Mouse (Mus musculus): Measurements from ENCODE around the gene Gm11437.
A peak's percentile ranks its signal among the peaks of the same experiment; 100 is the strongest.

Gene Gm11437

DNA sequence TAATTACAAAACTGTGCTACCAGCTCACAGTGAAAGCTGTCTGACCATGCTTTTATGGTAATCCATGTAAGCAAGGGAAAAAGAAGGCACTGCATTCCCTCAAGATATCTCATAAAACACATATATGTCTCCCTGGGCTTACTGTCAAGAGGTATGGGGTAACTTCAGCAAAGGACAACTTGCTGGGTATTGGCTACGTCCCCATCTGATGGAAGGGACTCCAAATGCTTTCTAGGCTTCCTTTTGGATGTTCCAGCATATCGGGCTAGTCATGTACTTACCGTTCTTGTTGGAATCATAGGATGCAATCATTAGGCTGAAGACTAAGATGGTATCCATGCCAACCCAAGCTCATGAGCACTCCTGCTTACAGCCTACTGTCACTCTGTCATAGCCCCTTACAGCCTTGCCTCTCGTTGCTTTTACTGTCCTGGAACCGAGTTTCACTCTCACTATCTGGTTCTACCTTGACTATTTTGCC lies at the start of gene Gm11437:
TSS of gene Gm11437 (minus strand) at position 431 of the 481 bp plus-strand sequence.
- DNase-seq (ENCODE audit: low read depth), result no peak

DNA sequence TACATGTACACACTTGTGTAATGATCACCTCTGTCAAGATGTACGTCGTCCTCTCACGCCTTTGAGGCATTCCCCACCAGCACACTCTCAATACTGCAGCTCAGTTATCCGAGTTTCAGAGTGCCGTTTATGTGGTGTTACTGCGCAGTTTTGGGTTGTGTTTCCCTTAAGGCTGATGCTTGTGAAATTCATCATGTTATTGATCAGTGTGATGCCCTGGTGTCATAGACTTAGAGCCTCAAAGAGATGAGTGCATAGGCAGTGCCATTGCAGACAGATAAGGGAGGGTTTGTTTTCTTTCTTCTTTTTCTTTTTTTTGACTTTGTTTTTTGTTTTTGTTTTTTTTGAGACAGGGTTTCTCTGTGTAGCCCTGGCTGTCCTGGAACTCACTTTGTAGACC lies 43.6 kb upstream of the Gm11437 start:
- DNase-seq (ENCODE audit: low read depth), result no peak

GRCm38 (mm10) chr11:84205776-84206175 lies 38.5 kb upstream of the Gm11437 start:
- DNase-seq (ENCODE audit: low read depth), result no peak

- DNase-seq (ENCODE audit: low read depth), result no peak
These were observed 30.5 kb upstream of the Gm11437 start for GRCm38 (mm10) chr11:84197607-84198402.

GRCm38 (mm10) chr11:84194751-84195150 lies 27.5 kb upstream of the Gm11437 start:
- no peak for DNase-seq (ENCODE audit: low read depth)

DNA sequence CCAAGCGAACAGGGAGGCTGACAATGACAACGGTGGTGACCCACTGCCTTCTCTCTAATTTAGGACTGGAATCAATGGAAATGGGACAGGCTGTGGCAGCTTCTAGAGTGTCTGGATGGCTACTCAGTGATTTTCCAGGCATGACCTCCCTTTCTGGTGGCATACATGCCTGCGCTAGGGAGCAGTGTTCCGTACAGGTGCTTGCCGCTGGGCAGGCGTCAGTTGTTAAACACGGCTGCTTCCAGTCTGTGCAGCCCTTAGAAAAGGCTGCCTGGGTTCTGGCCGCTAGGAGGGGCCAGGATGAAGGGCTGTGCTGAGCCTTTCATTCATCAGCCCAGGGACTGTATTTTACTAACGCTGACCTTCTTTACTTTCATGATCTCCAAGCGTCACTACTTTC lies 26.0 kb upstream of the Gm11437 start:
- no peak for DNase-seq (ENCODE audit: low read depth)

DNA sequence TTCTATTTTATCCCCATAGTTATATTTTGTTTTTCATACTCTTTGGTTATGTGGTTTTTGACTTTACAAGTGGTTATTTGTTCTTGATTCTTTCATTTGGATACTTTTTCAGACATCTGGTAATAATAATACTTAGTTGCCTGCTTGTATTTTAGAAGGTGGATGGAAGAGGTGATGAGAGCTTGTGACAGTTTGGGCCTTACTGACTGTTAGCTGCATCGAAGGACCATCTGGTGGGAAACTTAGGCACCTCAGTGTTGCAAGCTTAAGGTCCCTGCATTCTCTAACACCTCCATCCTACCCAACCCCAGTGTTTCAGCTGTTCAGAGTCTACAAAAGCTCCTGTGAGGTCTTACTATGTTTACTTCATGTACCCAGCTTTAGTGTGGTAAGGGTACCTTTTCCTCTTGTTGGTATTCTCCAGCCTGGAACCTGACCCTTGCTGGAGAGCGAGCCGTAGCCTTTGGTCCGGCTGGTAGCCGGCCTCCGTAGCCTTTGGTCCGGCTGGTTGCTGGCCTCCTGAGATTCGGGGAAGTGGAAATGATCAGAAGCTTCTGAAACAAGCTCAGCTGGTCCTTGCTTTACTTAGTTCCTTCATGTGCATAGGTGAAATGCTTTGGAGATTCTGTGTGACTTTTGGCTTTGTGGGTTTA lies 23.4 kb upstream of the Gm11437 start:
- no peak for DNase-seq (ENCODE audit: low read depth)

DNA sequence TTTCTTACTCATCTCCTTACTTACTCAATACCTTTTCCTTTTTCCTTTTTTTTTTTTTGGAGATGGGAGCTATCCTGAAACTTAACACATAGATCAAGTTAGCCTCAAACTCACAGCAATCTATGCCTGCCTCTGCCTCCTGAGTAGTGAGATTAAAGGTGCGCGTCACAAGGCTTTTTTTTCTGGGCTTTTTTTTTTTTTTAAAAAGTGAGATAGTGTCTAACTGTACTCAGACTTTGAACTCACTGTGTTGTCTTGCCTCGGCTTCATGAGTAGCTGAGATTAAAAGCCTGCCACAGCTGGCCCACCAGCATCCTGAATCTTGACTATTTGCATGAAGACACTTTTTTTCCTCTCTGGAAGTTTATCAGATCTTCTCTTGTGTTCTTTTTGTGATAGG lies 21.3 kb upstream of the Gm11437 start:
- no peak for DNase-seq (ENCODE audit: low read depth)

GRCm38 (mm10) chr11:84181286-84181685 lies 14.0 kb upstream of the Gm11437 start:
- DNase-seq (ENCODE audit: low read depth), result no peak

DNA sequence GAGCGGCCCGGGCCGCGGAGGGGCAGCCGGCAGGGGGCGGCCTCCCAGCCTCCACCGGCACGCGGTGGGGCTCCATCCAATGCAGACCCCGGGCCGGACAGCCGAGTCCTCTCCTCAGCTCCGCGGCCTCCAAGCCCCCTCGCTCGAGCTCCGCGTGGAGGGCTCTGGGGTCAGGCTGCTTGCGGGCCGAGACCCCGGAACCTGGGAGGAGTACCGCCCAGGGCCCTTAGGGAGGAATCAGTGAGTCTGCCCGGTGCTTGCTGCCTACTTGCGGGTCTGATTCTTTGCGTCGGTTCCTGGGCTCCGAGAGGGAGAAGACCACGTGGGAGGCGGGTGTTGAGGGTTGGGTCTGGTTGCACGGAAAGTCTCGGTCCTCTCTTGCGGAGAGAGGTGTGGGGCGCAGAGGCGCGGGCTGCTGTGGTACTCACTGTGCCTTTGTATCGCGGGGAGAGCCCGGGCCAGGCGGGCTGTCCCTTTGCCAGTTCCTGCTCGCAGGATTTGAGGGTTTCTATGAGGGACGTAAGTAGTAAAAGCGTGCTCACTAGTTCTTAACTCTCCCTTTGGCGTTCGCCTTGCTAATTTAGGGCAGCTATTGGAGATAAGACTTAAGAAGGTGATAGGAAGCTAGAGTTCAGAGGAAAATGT lies 12.8 kb upstream of the Gm11437 start:
- peak; percentile 53 for DNase-seq (ENCODE audit: low read depth)

DNA sequence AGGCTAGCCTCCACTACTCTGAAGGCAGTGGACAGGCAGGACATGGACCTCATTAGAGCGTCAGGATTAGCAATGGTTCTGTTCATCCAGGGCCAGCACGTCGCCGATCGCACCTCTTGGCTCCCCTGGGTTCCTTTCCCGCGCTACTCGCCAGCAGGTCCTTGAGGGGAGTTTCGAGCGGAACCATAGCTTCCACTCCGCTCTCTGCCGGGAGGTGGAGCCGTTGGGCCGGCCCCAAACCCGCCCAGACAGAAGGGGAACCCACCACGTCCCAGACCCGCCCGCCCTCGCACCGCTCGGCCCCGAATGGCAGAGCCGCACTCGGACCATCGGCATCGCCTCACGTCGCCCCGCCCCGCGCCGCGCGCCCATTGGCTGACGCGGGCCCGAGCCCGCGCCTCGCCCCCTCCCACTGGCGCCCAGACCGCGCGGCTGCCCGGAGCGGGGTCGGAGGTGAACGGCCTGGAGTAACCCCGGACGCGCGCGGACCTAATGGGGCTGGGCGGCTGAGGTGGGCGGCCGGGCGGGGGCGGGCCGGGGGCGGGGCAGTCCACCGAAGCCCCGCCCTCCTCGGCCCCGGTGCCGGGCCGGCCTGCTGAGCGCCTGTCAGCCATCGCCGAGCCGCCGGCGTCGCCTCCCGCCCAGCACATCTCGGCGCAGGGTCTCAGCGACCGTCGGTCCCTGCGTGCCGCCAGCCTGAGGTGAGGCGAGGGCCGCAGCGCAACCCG lies 12.1 kb upstream of the Gm11437 start:
- DNase-seq (ENCODE audit: low read depth), result peak; percentile 85

GRCm38 (mm10) chr11:84178571-84178970 lies 11.3 kb upstream of the Gm11437 start:
- DNase-seq (ENCODE audit: low read depth), result no peak

DNA sequence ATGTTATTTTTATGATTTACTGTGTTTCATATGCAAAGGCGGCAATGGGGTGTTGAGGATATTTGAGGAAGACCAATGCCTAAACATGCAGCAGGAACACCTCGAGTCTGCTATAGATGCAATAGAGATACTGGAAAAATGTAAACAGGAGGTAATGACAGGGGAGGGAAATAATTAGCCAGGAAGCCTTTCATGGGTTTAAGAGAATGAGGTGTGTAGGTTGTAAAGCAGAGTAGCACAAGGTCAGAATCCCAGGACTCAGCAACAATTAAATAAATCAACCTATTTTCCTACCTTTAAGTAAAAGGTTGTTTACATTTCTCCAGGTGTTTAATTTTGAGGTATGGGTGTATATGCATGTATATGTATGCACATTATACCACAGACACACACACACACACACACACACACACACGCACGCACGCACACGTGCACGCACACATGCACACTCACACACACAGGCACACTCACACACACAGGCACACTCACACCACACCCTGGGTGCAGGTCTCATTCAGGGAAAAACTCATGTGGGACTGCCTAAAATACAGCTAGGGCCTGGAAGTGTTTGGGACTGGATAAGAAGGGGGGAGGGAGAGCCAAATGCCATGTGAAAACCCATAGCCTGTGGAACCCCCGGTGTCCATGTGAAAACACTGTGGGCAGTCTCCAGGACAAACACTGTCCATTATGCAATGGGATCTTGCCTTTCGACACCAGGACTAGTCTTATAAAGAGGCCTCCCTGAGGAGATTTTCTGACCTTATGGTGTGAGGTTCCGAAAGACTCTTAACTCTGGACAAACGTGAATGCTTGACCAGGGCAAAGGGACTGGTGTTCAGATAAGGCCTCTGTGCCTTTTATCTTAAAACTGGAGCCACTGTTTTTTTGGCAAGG lies 5.5 kb upstream of the Gm11437 start:
- no peak for DNase-seq (ENCODE audit: low read depth)

- DNase-seq (ENCODE audit: low read depth), result peak; percentile 48
These were observed 1.5 kb upstream of the Gm11437 start for GRCm38 (mm10) chr11:84168701-84169288.

DNA sequence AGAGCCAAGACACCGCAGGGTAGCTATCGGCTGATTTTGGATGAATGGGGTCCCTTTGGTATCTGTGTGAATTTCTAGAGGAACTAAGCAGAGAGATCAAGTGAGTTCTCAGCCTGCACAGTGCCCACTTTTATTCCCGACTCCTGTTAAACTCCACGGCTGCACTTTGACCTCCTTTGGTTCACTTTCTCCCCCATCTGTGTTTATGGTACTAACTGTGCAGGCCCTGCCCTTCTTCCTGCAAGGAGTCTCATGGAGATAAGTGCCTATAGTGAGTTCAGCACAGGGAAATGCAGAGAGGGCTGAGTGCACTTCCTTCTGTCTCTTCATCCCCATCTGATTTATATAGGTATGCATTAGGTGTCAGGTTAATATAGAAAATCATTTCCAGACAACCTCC lies 2.7 kb downstream of the Gm11437 start:
- no peak for DNase-seq (ENCODE audit: low read depth)

DNA sequence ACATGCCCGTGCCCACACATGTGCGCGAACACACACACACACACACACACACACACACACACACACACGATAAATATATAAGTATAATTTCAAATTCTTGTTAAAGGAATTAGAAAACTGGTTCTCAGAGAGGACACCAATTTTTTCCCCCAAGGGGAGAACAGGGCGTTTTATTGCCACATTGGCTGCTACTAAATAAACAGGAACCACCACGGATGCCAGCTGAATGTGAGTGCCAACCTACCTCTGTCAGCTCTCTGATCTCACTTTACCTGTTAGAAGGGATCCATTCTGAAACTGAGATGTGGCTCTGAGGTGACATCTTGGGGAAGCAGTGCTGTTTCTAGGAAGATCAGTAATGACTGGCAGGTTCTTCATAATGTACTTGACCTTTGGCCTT lies 3.2 kb downstream of the Gm11437 start:
- no peak for DNase-seq (ENCODE audit: low read depth)

DNA sequence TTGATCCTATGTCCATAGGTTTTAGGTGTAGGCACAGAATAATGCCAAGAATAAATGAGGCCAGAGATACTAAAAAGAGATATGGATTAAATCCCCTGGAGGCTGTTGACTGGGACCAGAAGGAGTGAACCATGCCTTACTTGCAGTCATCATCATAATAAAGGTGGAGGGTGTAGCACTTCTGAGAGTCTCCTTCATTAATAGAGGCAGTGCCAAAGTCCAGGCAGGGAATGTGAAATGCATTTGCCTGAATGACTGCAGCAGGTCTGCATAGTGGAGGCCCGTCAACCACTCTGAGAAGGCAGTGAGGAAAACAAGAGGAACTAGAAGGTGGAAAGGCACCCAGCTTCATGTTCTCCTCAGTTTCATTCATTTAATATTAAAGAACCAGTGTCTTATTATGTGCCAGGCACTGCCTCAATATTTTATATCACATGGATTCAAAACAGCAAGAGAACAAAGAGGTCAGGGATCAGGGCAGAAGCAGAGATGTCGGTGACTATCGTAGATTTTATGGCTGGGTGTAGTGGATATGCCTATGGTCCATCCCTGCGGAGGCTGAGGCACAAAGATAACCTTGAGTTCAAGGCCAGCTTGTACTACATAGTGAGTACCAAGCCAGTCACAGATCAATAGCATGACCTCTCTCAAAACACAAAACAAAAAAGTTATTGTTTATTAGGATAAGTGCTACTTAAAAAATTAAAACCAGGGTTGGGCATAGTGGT lies 10.6 kb downstream of the Gm11437 start:
- DNase-seq (ENCODE audit: low read depth), result no peak

- peak; percentile 25 for DNase-seq (ENCODE audit: low read depth)
These were observed 16.4 kb downstream of the Gm11437 start for GRCm38 (mm10) chr11:84150884-84151283.

DNA sequence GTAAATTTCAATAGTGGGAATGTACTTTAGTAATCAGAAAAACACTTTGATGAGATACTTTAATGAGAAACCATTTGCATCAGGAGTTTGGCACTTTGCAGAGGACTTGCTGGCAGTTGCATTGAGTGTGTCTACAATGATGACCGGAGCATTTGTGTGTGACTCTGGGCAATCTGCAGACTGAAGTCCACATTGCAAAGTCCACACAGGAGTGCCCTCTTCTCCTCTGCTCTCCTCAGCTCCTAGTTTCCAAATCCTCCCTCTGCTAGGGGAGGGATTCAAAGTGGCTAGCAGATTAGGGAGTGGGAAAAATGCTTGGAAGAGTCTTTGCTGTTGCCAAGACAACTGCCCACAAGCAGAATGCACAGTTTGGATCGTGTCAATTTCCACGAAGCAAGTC lies 21.2 kb downstream of the Gm11437 start:
- DNase-seq (ENCODE audit: low read depth), result no peak

- DNase-seq (ENCODE audit: low read depth), result no peak
These were observed 22.0 kb downstream of the Gm11437 start for GRCm38 (mm10) chr11:84145201-84145798.
